Mouse (Mus musculus): Measurements from ENCODE around the gene Wnt1.
A peak's percentile ranks its signal among the peaks of the same experiment; 100 is the strongest.

The Wnt1 gene

DNA sequence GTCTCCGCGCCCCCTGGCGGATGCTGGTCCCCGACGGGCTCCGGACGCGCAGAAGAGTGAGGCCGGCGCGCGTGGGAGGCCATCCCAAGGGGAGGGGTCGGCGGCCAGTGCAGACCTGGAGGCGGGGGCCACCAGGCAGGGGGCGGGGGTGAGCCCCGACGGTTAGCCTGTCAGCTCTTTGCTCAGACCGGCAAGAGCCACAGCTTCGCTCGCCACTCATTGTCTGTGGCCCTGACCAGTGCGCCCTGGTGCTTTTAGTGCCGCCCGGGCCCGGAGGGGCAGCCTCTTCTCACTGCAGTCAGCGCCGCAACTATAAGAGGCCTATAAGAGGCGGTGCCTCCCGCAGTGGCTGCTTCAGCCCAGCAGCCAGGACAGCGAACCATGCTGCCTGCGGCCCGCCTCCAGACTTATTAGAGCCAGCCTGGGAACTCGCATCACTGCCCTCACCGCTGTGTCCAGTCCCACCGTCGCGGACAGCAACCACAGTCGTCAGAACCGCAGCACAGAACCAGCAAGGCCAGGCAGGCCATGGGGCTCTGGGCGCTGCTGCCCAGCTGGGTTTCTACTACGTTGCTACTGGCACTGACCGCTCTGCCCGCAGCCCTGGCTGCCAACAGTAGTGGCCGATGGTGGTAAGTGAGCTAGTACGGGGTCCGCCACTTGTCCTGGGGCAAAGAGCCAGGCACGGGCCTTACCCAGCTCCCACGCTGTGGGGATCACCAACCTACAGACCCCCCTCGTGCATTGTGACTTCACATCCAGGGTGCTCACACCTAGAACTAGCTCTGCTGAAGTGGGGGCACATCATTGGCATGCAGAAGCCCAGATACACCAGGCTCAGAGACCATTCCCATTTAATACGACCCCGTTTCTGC is at the start of gene Wnt1:
TSS of gene Wnt1 (plus strand) at position 197 of the 875 bp plus-strand sequence.
- DNase-seq (ENCODE audit: low spot score) = no peak

DNA sequence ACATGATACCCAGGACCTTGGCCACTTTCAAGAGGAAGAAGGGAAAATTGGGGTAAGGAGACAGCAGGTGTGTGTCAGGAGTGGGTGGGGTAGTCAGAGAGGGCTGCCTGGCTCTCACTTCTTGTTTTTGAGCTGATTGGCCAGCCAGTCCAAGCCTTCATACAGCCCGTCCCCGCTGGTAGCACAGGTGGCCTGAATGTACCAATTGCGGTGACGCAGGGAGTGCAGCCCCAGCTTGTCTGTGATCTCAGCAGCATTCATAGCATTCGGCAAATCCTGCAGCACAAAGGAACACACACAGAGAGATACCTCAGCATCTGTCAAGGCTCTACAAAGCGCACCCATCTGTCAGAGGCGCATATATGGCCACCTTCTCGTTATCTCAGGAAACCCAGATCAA is 49.4 kb upstream of the Wnt1 start:
- no peak for DNase-seq (ENCODE audit: low spot score)

DNA sequence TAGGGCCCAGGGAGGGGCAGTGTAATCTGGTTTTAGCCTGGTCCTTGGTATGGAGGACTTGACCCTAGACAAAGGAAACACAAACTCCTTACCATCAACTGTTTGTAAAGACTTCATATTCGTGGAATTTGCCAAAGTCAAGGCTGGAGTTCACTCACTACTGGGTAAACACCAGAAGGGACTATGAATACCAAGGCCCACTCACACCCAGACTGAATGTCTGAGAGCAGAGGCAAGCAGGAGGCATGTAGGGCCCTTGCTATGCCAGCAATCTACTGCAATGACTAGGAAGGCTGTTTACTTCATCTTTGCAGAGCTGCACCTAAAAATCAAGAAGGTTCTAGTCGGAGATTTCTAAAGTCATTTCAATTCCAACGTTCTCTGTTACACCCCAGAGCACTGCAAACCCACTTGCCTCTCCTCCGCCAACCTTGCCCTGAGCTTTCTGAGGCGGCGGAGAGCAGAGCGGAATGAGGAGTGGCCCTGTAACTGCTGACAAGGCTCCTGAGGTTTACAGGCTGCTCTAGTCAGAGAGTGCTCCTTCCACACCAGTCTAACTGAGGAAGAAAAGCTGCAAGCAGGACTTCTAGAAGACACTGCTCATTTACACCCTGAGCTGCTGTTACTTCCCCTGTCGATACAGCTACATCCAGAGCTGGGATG is 46.8 kb upstream of the Wnt1 start:
- DNase-seq (ENCODE audit: low spot score) = no peak

DNA sequence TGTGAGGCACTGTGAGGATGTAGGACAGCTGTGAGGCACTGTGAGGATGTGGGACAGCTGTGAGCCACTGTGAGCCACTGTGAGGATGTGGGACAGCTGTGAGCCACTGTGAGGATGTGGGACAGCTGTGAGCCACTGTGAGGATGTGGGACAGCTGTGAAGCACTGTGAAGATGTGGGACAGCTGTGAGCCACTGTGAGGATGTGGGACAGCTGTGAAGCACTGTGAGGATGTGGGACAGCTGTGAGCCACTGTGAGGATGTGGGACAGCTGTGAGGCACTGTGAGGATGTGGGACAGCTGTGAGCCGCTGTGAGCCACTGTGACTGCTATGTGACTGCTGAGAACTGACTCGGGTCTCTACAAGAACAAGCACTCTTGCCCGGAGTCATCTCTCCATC is 45.8 kb upstream of the Wnt1 start:
- peak; percentile 79 for DNase-seq (ENCODE audit: low spot score)

DNA sequence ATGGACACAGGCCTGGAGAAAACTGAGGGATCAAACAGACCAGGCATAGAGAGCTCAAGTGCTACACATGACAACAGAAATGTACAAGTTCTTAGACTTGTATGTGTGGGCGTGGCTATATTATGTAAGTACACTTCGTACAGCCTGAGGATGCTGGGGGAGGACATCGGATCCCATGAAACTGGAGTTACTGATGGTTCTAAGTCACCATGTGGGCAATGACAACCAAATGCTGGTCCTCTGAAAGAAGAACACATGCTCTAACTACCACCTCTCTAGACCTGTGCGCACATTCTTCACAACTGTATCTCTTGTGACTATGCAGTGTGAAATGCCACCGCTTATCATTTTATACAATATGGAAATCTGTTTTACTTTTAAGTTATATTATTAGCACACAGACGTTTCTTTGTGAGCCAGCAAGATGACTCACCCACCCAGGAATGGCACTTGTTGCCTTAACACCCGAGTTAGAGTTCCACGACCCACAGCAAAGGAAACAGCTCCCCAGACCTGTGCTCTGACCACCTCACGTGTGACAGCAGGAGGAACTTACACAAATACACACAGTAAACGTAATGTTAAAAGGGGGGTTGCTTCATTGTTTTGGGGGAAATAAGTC is 43.2 kb upstream of the Wnt1 start:
- no peak for DNase-seq (ENCODE audit: low spot score)

DNA sequence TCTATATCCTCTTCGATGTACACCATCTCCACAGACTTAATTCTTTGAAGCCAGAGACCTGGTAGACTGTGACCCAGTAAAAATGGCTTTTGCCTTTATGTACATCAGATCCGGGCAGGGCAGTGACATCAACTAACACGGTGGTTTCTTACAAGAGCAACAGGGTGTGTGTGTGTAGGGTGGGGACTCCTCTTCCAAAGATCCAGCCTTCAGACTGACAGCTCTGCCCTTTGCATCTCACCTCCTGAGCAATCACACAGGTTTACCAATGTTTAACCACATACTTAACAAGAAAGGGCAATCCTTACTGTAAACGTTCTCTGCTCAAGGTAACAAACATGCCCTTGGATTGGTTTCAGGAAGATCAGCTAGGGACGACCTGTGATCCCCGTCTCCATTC is 42.4 kb upstream of the Wnt1 start:
- DNase-seq (ENCODE audit: low spot score) = no peak

DNA sequence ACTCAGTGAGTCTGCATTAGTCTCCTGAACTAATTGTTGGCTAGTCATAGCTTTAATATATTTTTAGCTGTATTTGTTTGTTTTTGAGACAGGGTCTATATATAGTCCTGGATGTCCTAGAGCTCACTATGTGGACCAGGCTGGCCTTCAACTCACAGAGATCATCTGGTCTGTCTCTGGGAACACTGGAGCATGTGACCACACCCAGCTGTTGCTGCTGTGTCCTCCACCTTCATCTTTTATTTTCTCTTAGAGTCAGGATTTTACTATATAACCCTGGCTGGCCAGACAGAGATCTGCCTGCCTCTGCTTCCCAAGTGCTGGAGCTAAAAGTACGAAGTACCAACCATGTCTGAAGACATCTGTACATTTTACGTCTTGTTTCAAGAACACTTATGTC is 40.6 kb upstream of the Wnt1 start:
- DNase-seq (ENCODE audit: low spot score) = no peak

DNA sequence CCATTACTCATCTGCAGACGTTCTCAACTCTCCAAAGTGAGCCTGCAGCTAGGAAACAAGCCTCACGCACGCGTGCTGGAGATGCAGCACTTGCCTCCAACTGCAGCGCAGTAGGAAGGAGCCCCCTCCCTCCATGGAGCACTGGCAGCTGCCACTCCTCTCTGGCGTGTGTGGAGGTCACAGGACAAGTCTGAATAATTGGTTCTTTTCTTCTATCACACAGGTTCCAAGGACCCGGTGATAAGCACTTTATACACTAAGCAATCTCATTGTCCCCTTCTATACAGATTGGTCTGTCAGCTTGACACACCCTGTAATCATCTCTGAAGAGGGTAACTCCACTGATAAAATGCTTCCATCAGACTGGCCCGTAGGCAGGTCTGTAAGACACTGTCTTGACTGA is 36.6 kb upstream of the Wnt1 start:
- no peak for DNase-seq (ENCODE audit: low spot score)

DNA sequence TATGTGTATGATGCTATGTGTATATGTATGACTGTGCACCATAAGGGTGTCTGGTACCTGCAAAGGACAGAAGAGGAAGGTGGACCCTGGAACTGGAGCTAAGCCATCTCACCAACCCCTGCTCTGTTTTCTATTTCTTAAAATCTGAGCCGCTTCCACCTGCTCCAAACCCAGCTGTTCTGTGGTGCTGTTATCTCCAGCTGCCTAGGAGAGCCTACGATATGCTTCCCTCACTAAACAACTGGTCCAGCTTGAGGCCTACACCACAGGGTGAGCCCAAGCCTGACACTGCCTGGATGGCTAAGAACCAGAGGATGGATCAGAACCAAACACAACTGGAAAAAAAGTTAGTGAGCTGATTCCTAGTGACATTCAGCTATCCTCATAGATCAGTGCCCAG is 35.5 kb upstream of the Wnt1 start:
- no peak for DNase-seq (ENCODE audit: low spot score)

DNA sequence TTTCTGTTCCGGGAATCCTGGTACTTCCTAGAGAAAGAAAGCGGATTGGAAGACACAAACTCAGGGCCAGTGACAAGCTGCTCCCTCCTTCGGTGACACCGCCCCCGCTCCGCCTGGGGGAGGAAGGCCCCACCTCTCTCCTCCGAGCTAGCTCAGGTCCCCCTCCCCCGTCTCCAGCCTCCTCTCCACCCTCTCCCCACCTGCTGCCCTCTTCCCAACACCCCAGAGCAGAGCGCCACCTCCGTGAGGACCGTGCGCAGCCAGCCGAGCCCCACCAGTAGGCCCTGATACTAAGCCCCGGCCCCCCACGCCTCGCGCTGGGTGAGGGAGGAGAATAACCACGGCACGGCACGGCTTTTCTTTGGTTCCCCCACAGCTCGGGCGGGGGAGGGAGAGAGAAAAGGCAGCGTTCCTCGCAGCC is 27.4 kb upstream of the Wnt1 start:
- DNase-seq (ENCODE audit: low spot score) = peak; percentile 69

DNA sequence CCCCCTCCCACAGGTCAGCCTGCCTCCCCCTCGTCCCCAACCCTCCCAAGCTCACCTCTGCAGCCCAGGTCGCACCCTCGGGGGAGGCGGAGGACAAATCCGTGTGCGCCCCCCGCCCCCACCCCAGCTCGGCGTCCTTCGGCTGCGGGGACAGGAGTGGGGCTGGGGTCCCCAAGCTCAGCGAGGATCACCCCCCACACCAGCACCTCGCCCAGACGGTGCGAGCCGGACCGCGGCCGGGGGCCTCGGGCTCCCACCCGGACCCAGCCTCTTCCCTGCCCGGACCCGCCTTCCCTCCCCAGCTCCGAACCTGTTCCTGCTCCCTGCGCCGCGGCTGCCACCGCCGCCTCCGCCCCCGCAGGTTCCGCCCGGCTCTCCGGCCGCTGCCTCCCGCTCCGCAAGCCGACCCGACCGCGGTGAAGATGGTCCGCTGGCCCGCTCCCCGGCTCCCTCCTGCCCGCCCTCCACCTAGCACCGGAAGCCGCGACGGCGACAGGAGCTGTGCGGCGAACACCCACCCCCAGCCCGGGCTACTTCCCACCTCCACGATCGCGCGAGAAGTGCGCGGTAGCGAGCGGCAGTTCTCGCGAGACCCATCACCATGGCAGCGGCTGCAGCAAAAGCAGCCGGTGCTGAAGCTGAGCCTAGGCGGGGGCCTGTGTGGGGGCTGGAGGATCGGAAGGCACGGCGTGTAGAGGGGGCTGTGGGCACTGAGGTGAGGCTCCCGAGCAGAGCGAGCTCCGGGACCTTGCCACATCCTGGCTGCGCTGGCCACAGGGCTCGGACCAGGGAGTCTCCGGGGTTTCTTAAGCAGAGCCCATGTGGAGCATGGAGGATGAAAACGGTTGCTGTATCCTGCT is 26.8 kb upstream of the Wnt1 start, which contains the start of gene Arf3:
TSS of gene Arf3 (minus strand) at position 545 of the 860 bp plus-strand sequence.
- DNase-seq (ENCODE audit: low spot score) = peak; percentile 98

DNA sequence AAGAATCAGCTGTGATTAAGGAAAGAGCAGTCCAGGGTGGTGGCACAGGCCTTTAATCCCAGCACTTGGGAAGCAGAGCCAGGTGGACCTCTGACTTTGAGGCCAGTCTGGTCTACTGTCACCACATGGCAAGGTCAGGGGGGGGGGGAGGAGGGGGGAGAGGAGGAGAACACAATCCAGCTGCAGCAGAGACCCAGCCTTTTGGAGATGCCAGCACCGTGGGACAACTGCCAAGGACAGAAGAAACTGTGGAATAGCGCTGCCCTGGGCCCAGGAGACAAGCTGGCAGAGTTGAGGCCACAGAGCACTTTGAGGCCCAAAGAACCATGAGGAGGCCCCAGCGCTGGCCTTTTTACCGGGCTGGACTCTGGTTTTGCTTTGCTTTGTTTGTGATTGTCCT is 23.7 kb upstream of the Wnt1 start:
- no peak for DNase-seq (ENCODE audit: low spot score)

DNA sequence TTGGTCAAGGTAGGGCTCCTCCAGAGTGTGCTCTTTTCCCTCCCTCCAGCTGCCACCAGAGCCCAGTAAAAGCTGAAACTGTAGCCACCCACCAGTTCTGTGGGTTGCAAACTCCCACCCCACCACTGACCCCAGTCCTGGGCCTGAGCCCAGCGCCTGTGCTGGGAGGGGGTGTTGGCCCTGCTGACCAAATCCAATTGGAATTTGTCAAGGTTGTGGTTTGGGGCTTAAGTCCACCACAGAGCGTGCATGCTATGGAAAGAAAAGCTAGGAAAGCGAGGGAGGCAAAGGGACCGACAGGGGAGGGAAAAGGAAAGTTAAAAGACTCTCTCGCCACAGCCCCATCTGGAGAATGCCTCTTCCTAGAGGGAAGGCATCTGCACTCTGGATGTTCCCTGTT is 21.4 kb upstream of the Wnt1 start:
- DNase-seq (ENCODE audit: low spot score) = no peak

DNA sequence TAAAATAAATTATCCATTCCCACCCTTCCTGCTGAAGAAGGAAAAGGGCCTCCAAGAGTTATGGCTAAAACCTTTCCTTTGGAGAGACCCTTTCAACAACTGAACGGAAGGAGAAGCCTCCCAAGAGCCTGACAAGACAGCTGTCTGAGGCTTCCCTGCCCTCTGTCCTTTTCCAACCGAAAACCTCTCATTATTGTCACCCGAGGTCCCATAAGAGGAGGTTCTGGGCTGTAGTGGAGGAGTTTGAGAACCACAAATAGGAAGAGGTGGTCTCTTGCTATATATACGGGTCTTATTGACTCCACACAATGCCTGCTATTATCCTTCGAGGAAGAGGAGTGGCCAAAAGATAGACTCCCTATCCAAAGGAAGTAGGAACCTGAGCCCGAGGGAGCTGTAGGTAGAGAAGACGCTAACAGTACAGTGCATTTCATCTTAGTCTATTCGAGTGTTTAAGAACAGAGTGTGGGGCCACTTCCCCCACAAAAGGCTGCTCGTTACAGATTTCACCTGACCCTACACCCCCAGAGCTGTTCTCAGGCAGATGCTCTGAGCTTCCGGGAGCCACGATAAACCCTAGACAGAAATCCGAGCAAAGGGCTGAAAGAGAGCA is 17.7 kb upstream of the Wnt1 start:
- DNase-seq (ENCODE audit: low spot score) = no peak

DNA sequence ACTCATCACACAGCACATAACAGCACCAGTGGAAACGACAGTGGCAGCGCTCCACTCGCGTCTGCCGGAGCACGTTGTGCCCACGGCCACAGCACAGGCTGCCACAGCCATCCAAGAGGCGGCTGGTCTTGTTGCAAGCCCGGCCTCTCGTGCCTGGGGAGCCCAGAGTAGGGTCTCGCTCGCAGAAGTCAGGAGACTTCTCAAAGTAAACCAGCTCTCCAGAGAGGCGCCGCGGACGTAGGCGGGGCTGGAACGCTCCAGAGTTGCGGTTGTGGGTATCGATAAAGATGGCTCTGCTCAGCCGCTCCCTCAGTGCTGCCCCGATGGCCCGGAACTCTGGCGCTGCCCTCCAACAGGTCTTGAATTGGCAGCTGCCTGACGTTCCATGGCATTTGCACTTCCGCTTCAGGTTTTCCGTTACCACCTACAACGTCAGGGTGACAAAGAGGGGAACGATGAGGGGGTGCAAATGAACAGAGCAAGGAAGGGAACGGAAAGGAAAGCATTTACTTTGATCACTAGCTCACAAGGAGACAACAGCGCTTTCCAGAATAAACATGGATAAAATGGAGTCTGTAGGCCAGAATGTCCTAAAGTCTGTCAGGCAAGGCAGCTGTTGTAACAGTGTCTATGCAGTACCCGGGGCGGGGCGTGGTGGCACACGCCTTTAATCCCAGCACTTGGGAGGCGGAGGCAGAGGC is 17.0 kb upstream of the Wnt1 start:
- DNase-seq (ENCODE audit: low spot score) = peak; percentile 61

DNA sequence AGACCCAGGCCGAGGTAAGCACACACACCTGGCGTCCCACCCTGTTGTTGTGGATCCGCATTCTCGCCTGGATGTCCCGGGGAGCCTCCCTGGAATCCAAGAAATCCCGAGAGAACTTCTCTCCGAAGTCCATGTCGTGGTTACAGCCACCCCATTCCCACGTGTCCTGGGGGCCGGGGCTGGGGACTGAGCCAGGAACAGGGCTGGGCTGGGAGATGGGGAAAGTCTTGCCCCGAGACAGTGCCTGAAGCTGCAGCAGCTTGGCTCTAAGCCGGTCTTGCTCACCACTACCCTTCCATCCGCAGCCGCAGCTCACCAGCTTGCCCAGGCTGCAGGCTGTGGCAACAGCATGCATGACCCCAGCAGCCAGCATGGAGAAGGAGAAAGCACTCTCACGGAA is 15.6 kb upstream of the Wnt1 start:
- DNase-seq (ENCODE audit: low spot score) = no peak

DNA sequence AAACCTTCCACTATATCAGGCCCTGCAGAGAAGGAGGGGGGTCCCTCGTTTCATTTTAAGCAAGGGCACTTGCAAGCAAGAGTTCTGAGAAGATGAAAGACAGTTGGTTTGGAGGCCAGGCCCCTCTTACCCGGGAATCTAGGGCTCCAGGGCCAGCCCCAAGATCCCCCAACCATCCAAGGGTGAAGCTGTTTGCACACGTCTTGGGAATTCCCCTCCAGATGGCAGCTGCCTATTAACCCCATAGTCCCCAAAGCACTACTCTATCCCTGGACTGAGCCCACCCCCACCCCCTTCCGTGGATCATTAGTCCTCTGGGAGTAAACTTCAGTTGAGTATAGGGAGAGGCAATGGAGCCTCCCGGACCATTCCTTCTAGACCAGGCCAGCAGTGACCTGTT is 14.1 kb upstream of the Wnt1 start:
- DNase-seq (ENCODE audit: low spot score) = no peak

DNA sequence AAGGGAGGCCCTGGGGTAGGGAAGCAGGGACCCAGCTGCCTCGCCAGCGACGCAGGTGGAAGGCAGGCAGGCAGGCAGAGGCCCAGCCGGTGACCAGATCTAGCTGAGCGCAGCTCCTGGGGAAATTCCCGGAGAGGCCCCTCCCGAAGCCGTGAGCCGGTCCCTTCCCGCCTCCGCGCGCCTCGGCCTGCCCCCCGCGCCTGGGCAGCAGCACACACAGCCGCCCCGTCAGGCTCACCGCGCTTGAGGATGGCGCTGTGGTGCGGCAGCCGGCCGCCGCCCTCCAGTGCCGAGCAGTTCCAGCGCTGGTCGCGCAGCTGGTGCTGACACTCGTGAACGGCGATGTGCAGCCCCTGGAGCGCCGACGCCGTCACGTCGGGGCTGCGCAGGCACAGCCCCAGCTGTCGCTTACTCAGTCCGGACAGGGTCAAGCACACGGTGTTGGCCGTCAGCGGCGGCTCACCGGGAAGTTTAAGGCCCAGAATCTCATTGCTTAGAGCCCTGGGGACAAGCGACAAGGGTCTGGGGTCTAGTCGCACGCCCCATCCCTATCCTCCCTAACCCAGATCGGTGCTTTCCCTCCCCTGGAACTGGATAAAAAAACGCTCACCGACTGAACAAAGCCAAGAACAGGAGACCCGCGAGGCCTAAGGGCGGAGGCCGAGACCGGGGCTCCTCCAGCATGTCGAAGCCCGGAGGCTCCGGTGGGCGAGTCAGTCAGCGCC is 13.2 kb upstream of the Wnt1 start:
- DNase-seq (ENCODE audit: low spot score) = no peak

DNA sequence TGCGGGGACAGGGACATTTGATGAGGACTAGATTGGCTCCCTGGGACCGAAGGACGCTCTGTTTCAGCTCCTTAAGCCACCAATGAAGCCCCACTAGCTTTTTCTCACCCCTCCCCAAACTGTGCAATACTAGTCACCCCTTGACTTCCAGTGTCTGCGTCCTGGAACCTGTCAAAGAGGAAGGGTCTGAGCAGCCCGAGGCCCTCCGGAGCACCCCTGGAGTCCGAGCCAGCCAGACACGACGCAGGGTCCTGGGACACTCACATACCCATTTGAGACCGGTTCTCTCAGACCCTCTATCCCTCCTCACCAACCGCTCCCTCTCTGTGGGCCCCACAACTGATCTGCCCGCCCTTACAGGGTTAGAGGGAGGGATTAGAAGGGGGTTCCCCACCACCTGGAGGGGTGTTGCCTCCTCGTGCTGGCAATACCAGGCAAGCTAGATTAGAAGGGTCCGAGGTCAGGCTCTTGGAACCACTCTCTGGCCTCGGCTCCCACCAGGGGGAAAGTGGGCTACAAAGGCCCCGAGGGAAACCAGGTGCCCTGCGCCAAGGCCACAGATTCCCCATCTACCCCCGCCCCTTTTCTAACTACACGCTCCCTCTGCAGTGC is 12.5 kb upstream of the Wnt1 start:
- DNase-seq (ENCODE audit: low spot score) = no peak

DNA sequence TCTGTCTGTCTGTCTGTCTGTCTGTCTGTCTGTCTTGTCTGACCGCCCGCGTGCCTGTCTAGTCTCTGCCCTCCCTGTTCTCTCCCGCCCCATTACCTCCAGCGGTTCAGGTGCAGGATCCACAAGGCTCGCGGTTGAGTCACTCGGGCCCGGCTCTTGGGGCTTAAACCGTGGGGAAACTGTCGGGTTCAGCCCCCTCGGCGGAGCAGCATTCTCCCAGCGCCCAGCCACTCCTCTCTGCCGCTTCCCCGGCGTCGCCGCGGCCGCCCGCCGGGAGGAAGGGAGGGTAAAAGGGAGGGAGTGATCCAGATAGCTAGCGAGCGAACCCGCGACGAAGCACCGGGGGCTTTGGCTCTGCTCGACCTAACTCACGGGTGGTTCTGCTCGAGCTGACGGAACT is 11.9 kb upstream of the Wnt1 start, which contains the start of gene Wnt10b:
TSS of gene Wnt10b (minus strand) at position 389 of the 400 bp plus-strand sequence.
- no peak for DNase-seq (ENCODE audit: low spot score)

Data from T-cell, adult 2 months (primary cell).